Mouse (Mus musculus): Measurements from ENCODE around the gene Cpne4. TPM values are rescaled to one million over a fixed set of nuclear protein-coding genes. Genes with fewer than 3 reads are reported as not detected.

The Cpne4 gene
- total RNA-seq, 1 experiment from 2014 or later = not detected

DNA sequence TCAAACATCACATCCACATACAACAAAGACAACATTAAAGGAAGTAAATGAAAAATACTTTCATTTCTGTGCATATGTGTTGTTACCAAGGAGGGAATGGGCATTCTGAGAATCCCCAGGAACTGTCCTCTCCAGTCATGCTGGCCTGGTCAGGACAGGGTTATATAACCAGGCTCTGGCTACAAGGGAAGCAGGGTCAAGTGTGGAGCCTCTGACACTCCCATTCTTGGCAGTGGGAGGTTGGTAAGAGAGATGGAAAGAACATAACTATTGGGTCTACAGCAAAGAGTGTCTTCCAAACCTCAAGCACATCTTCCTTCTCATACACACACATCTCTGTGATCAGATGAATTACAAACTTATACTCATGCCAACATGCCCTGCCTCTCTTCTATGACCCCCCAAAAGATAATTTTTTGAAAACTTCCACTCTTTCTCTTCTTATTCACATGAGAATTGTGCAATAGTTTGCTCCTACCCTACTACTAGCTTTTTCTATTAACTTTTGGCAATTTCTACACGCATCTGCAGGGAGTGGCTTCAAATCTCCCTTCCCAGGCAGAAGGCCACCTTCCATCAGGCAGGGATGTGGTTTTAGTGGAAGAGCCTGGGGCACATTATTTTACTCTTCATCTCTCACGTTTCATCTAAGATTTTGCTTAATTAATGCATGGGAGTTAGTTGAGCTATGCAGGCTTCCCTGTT lies 298.3 kb downstream of the Cpne4 start:
- no peak for ATAC-seq (ENCODE audit: extremely low read depth, insufficient number of reproducible peaks, low FRiP score, poor library complexity, severe bottlenecking)

GRCm38 (mm10) chr9:104853701-104854100 lies 306.6 kb downstream of the Cpne4 start:
- no peak for ATAC-seq (ENCODE audit: extremely low read depth, insufficient number of reproducible peaks, low FRiP score, poor library complexity, severe bottlenecking)

DNA sequence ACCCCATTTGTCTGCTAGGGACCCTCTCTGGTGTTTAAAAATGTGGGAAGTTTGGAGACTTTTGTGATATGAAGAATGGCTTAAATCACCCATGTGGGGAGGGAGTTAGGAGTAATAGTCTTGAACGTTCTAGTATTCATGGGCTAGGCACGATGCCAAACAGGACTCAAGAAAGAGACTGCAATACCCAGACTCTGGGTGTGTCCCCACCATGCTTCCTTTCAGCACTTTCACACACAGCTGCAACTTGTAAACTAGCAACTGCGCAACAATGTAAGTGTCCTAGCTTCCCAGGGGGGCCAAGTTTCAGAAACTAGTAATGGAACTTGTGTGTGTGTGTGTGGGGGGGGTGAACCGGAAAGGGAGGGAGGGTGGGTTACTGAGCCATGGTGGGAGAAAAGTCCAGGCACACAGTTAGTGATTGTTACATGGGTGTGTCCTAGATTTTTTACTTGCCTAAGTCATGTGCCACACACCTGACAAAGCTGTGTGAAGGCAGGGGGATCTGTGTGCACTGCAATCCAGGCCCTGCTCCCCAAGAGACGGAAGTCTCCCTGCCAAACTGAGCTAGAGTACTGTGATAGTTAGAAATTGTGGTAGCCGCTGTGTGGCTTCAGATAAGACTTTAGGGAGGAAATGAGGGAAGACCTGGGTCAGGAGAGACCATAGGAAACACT lies 307.3 kb downstream of the Cpne4 start:
- no peak for ATAC-seq (ENCODE audit: extremely low read depth, insufficient number of reproducible peaks, low FRiP score, poor library complexity, severe bottlenecking)

DNA sequence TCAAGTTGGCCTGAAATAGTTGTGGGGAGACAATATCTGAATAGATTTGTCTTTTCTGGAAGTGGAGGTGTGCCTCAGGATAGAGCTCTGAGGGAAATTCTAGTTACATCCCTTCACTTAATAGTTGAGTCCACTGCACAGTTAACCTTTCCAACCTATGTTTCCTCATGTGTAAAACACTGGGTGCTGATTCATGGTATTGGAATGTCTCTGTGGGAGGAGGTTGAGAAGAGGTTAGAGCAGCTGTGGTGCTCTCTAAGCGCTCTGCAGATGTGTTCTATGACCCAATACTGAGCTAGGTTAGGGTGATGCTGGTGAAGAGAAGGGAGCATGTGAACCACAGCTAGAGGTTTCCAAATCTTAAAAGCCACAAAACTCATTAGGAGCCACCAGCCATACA lies 318.7 kb downstream of the Cpne4 start:
- ATAC-seq (ENCODE audit: extremely low read depth, insufficient number of reproducible peaks, low FRiP score, poor library complexity, severe bottlenecking) = no peak

- ATAC-seq (ENCODE audit: extremely low read depth, insufficient number of reproducible peaks, low FRiP score, poor library complexity, severe bottlenecking) = no peak
Measured at GRCm38 (mm10) chr9:104872586-104872985, 325.5 kb downstream of the Cpne4 start.

DNA sequence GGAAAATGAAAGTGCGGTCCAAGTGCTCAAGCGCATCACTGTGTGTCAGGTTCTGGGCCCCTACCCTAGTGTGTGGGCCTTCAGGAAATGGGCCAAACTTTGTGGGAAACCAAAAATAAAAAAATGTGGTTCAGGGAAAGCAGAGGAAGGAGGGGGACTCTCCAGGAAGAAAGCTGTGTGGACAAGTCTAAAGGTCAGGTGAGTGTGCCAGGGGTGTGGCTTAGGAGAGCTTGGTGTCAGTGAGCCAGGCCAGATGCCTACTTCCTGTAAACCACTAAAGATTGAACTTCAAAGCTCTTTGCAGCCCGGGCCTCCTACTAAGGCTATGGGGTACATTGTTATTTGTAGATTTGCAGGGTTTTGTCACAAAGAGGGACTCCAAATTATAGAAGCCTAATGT lies 327.1 kb downstream of the Cpne4 start:
- ATAC-seq (ENCODE audit: extremely low read depth, insufficient number of reproducible peaks, low FRiP score, poor library complexity, severe bottlenecking) = no peak

- ATAC-seq (ENCODE audit: extremely low read depth, insufficient number of reproducible peaks, low FRiP score, poor library complexity, severe bottlenecking) = no peak
Measured at GRCm38 (mm10) chr9:104877014-104877413, 329.9 kb downstream of the Cpne4 start.

DNA sequence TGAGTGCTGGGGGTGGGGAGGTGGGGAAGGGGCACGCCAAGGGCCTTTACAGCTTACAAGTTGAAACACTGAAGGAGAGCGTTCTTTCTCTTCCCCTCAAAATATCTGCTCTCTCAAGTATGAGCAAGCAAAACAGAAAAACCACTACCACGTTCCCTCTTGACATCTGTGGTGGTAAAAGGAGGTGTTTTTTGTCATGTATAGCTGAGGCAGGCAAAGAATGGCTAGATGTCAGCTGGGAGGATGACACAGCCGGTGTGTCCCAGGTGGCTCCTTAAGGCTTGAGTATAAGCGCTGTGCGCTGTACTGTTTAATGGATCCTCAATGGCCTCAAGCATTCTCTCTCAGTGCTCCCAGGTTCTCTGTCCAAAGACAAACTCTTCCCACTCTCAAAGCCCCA lies 331.5 kb downstream of the Cpne4 start:
- no peak for ATAC-seq (ENCODE audit: extremely low read depth, insufficient number of reproducible peaks, low FRiP score, poor library complexity, severe bottlenecking)

GRCm38 (mm10) chr9:104890517-104890916 lies 343.4 kb downstream of the Cpne4 start:
- ATAC-seq (ENCODE audit: extremely low read depth, insufficient number of reproducible peaks, low FRiP score, poor library complexity, severe bottlenecking) = no peak

GRCm38 (mm10) chr9:104895360-104895759 lies 348.3 kb downstream of the Cpne4 start:
- ATAC-seq (ENCODE audit: extremely low read depth, insufficient number of reproducible peaks, low FRiP score, poor library complexity, severe bottlenecking) = no peak

- no peak for ATAC-seq (ENCODE audit: extremely low read depth, insufficient number of reproducible peaks, low FRiP score, poor library complexity, severe bottlenecking)
Measured at GRCm38 (mm10) chr9:104901118-104901517, 354.0 kb downstream of the Cpne4 start.

DNA sequence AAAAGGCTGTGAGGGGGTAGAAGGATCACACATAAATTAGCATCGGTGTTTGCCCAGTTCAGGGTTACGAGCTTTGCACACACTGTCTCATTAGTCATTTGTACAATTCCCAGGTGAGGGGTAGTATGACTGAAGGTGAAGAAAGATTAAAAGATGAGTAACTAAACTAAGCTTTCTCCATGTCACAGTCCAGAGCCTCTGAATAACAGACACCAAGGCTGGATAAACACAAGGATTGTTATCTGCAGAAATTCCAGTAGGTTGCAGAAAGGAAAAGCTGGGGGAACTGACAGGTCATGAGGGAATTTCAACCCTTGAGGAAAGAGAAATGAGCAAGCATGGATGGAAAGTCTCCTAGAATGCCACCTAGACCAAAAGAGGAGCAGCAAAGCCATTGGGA lies 354.7 kb downstream of the Cpne4 start:
- ATAC-seq (ENCODE audit: extremely low read depth, insufficient number of reproducible peaks, low FRiP score, poor library complexity, severe bottlenecking) = no peak

GRCm38 (mm10) chr9:104912686-104913085 lies 365.6 kb downstream of the Cpne4 start:
- ATAC-seq (ENCODE audit: extremely low read depth, insufficient number of reproducible peaks, low FRiP score, poor library complexity, severe bottlenecking) = no peak

GRCm38 (mm10) chr9:104913327-104913726 lies 366.2 kb downstream of the Cpne4 start:
- ATAC-seq (ENCODE audit: extremely low read depth, insufficient number of reproducible peaks, low FRiP score, poor library complexity, severe bottlenecking) = no peak

GRCm38 (mm10) chr9:104921197-104921596 lies 374.1 kb downstream of the Cpne4 start:
- ATAC-seq (ENCODE audit: extremely low read depth, insufficient number of reproducible peaks, low FRiP score, poor library complexity, severe bottlenecking) = no peak

DNA sequence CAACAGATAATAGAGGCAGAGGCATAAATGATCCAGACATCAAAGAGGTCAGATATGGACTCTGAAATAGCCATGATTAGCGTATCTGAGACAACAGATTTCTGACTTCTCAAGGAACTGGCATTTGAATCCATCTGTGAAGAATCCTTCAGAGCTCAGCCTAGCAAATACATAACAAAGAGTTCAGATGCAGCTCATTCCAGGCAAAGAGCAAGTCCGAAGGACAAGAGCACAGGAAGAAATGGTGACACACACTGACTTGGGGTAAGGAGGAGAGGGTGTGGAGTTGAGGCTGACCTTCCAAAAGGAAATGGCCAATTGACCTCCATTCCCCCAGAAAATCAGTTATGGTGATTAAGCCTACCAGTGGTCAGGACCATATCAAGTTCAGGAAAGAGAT lies 375.0 kb downstream of the Cpne4 start:
- ATAC-seq (ENCODE audit: extremely low read depth, insufficient number of reproducible peaks, low FRiP score, poor library complexity, severe bottlenecking) = no peak

DNA sequence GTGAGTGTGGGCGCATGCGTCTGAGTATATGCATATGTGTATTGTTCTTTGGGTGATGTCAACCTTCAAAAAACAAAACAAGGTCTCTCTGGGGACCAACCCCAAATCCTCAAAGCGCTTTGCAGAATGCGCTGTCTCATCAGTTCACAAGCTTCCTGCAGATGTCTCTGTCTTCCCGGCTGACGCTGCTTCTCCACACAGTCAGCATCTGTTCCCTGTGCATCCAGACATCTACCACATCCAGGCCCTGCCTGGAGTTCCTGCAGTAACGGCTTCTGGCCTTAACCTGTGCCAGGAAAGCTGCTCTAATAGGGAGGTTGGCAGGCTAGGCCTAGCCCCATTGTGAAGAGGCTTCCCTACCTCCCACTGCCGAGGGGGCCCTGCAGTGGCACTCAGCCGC lies 381.7 kb downstream of the Cpne4 start:
- ATAC-seq (ENCODE audit: extremely low read depth, insufficient number of reproducible peaks, low FRiP score, poor library complexity, severe bottlenecking) = no peak

GRCm38 (mm10) chr9:104940389-104940788 lies 393.3 kb downstream of the Cpne4 start:
- no peak for ATAC-seq (ENCODE audit: extremely low read depth, insufficient number of reproducible peaks, low FRiP score, poor library complexity, severe bottlenecking)

DNA sequence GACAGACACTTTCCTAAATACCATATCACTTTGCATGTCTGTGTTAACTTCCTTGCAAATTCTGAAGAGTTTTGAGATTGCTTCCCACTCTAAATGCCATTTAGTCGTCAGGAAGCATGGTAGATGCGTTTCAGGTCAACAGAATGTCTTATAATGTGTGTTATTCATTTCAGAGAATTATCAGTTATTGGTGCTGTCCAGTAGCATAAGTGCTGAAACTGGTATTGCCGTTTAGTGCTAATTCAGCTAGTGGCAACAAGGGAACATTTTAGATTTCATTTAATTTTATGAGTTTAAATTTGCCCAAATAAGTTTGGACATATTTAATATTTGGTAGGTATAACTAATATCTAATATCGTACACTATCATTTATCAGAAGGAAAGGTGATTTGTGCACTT lies 403.5 kb downstream of the Cpne4 start:
- no peak for ATAC-seq (ENCODE audit: extremely low read depth, insufficient number of reproducible peaks, low FRiP score, poor library complexity, severe bottlenecking)

DNA sequence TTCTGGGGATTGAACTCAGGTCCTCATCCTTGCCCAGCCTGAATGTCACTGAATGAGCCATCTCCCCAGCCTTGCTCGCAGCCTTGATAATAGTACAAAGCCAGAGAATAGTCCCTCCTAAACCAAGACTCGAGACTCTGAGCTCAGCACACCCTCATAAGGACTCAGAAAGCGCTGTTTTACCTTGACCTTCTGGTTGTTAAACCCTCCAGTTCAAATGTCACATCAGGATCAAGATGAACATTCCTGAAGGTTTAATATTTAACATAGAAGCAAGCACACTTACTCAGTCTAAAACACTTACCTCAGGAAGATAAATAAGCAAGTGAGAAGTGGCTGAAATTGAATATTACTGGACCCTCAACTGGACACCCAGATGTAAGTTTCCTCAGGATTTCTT lies 405.1 kb downstream of the Cpne4 start:
- no peak for ATAC-seq (ENCODE audit: extremely low read depth, insufficient number of reproducible peaks, low FRiP score, poor library complexity, severe bottlenecking)

DNA sequence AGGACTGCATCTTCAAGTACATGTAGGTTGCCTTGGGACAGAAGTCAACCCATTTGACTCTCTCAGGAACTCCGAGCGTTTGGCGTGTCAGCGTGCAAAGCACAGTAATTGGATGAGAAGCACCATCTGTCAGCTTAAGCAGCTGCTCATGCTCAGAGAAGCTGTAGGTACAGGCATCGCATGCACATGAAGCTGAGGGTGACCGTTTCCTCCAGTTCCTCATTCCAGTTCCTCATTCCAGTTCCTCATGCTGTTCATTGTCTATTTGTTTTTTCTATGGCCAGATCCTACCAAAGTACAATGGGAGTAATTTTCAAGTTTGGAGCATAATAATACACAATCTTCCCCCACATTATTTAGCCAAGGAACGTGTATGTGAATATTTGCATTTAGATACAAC lies 425.7 kb downstream of the Cpne4 start:
- peak; percentile 96 for ATAC-seq (ENCODE audit: extremely low read depth, insufficient number of reproducible peaks, low FRiP score, poor library complexity, severe bottlenecking)
